Mouse (Mus musculus): Measurements from ENCODE around the gene Rcl1. TPM values are rescaled to one million over a fixed set of nuclear protein-coding genes. Genes with fewer than 3 reads are reported as not detected.

The Rcl1 gene
- polyA plus RNA-seq, 1 experiment from 2014 or later = 51.5 TPM

DNA sequence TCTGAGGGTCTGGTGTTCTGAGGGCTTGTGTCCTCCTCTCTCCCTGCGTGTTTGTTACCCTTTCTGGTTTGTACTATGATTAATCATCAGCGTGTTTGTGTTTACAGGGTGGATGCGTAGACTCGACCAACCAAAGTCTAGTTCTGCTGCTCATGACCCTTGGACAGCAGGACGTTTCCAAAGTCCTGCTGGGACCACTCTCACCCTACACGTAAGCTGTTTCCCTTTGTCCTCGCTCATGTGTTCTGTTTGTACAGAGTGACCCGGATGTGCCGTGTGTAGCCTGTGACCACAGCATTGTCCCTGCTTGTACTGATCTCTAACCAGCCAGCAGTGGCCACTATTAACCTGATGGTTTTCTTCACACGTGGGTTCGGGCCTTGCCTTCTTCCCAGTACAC lies 33.1 kb downstream of the Rcl1 start:
- H3K4me1 ChIP-seq = no peaks in the 10 kb centered on the region
- 82% methylated on average over 11 of the region's 11 CpGs for WGBS
- no peak for ATAC-seq (ENCODE audit: borderline replicate concordance, extremely low read depth, low FRiP score, low TSS enrichment)
- H3K27ac ChIP-seq = no peak overlapping the region
- no peaks in the 10 kb centered on the region for H3K9me3 ChIP-seq
- H3K9ac ChIP-seq = no peak overlapping the region
- 0 out of 2 replicates have a peak, but pooled peaks cover 12% of the 10 kb centered on the region for H3K36me3 ChIP-seq
- H3K4me2 ChIP-seq = no peak overlapping the region
- no peak overlapping the region for H3K4me3 ChIP-seq
- H3K27me3 ChIP-seq = no peaks in the 10 kb centered on the region

DNA sequence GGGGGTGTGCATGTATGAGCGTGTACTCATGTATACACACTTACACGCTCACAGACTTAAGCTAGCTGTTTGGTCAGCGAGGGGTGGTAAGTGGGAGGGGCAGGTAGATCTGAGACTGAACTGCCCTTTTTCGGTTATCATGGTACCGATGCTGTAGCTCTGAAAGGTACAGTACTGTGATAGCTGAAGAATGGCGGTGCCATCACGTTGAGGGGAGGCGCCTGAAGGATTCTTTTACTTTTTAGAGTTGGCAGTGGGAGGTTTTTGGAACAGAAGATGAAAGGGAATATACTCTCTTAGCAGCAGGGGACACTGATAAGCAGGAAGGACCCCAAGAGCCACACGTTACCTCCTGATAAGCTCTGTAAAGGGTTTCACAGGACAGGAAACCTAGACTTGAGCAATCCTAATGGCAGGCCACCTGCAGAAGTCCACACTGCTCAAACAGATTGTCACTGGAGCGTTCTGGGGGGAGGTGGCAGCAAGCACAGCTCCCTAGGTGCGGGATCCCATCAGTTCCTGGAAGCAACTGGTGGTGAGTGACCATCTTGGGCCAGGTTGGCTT lies 34.1 kb downstream of the Rcl1 start:
- WGBS = 78% methylated on average over 11 of the region's 11 CpGs
- H3K36me3 ChIP-seq = 0 out of 2 replicates have a peak, but pooled peaks cover 12% of the 10 kb centered on the region
- no peak overlapping the region for H3K27ac ChIP-seq
- H3K4me2 ChIP-seq = no peak overlapping the region
- H3K9me3 ChIP-seq = no peaks in the 10 kb centered on the region
- no peak overlapping the region for H3K4me3 ChIP-seq
- H3K9ac ChIP-seq = no peak overlapping the region
- no peaks in the 10 kb centered on the region for H3K27me3 ChIP-seq
- no peaks in the 10 kb centered on the region for H3K4me1 ChIP-seq
- no peak for ATAC-seq (ENCODE audit: borderline replicate concordance, extremely low read depth, low FRiP score, low TSS enrichment)

DNA sequence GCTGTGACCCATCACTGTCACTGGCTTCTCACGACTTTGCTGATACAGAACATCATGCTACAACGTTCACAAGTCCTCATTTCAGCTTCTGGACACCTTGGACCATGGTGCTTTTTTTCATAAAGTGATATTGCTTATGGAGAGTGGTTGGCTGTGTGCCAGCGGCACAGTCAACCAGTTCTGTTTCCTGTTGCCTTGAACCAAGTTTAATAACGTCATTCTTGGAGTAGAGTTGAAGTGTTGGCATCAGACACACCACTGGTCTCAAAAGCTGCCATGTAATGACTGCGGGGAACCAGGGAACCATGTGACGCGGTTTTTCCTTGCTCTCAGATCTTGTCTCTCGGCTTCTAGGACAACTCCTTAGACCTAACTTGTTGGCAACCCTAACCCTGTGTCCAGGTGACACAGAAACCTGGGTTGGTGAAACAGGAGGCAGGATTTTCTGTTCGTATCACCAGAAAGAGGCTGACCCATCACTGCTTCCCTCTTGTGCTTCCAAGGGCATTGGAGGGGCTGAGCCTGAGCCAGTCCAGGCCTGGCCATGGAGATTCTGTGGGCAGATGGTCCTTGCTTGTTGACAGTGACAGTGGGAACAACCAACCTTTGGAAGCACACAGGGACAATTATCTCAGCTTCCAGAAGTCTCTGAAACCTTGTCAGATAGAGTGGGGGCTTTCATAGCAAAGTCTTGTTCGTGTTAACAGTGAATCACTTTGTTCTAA lies 37.5 kb downstream of the Rcl1 start:
- H3K4me1 ChIP-seq = no peaks in the 10 kb centered on the region
- no peak overlapping the region for H3K4me3 ChIP-seq
- H3K27me3 ChIP-seq = no peaks in the 10 kb centered on the region
- H3K27ac ChIP-seq = no peak overlapping the region
- H3K9me3 ChIP-seq = no peaks in the 10 kb centered on the region
- H3K36me3 ChIP-seq = peaks cover 18% of the 10 kb centered on the region
- WGBS = 66% methylated on average over 10 of the region's 10 CpGs
- ATAC-seq (ENCODE audit: borderline replicate concordance, extremely low read depth, low FRiP score, low TSS enrichment) = no peak
- no peak overlapping the region for H3K4me2 ChIP-seq
- no peak overlapping the region for H3K9ac ChIP-seq

DNA sequence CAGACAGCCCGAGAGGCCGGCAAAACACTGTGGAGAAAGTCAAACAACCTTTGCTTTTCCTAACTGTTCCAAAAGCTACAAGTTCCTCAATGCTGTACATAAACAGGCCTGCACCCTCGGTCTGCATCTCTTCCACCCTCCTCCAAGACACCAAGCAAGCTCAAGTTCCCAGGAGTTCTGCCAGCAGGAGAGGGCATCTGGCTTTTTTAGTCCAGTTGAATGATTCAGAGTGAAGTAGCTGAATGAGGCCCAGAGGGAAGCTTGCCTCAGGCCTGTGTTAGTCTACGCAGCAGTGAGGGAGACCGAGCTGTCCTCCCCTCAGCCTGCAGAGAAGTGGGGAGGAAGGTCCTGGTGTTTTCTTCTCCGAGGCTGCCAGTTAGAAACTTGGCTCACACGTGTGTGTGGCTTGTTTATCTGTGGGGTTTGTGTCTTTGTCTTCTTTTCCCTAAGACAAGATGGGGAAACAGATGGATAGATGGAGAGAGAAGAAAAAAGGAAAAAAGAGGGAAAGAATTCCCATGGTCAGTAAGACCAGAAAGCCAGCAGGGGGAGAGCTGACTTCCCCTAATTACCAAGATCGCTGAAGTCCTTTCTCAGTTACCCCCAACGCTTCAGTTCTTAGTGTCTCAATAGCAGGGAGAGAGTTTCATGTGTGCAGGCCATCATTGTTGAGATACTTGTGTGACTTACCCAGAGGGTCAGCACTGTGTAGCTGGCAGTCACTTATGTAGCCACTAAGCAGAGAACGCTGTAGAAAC lies 38.7 kb downstream of the Rcl1 start:
- H3K4me3 ChIP-seq = no peak overlapping the region
- H3K9ac ChIP-seq = no peak overlapping the region
- H3K27me3 ChIP-seq = no peaks in the 10 kb centered on the region
- no peak overlapping the region for H3K27ac ChIP-seq
- H3K4me1 ChIP-seq = no peaks in the 10 kb centered on the region
- no peak overlapping the region for H3K4me2 ChIP-seq
- ATAC-seq (ENCODE audit: borderline replicate concordance, extremely low read depth, low FRiP score, low TSS enrichment) = no peak
- 78% methylated on average over 10 of the region's 10 CpGs for whole genome bisulfite sequencing
- no peaks in the 10 kb centered on the region for H3K9me3 ChIP-seq
- H3K36me3 ChIP-seq = peaks cover 24% of the 10 kb centered on the region

DNA sequence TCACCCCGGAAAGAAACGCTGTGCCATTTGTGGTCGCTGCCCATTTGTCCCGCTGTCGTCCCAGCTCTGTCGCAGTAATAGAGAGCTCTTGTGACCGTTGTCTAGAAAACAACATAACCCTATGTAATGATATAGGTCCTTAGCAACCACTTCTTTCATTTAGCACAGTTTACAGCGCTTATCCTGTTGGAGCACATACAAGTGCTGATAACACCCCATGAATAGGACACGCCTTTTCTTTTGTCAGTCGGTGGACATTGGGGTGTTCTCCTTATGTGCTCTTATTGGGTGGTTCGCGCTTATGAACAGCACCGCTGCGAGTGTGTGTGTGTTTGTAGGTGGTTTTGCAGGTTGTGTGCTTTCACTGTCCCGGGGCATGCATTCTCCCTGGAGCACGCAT lies 39.8 kb downstream of the Rcl1 start:
- H3K4me3 ChIP-seq = no peak overlapping the region
- peaks cover 17% of the 10 kb centered on the region for H3K36me3 ChIP-seq
- ATAC-seq (ENCODE audit: borderline replicate concordance, extremely low read depth, low FRiP score, low TSS enrichment) = no peak
- 95% methylated on average over 16 of the region's 16 CpGs for WGBS
- no peaks in the 10 kb centered on the region for H3K9me3 ChIP-seq
- H3K9ac ChIP-seq = no peak overlapping the region
- no peaks in the 10 kb centered on the region for H3K4me1 ChIP-seq
- no peaks in the 10 kb centered on the region for H3K27me3 ChIP-seq
- H3K27ac ChIP-seq = no peak overlapping the region
- no peak overlapping the region for H3K4me2 ChIP-seq

DNA sequence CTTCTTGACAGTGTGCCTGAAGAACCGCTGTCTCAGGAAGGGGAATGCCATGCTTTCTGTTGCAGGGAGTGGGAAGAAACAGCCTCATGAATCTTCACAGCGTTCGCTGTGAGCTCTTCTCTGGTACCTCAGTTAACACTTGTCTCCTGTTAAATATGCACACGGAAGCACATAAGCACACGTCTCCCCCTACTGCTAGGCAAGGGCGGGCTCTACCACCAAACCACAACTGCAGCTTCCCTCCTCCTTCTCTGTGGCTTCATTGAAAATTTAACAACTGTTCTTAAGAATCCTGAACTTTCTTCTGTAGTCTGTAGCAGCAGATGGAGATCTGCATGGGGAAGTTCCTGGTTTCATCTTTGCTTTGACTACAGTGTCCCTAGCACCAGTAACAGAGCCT lies 41.1 kb downstream of the Rcl1 start:
- no peak overlapping the region for H3K27ac ChIP-seq
- no peak overlapping the region for H3K9ac ChIP-seq
- WGBS = 81% methylated on average over 6 of the region's 6 CpGs

DNA sequence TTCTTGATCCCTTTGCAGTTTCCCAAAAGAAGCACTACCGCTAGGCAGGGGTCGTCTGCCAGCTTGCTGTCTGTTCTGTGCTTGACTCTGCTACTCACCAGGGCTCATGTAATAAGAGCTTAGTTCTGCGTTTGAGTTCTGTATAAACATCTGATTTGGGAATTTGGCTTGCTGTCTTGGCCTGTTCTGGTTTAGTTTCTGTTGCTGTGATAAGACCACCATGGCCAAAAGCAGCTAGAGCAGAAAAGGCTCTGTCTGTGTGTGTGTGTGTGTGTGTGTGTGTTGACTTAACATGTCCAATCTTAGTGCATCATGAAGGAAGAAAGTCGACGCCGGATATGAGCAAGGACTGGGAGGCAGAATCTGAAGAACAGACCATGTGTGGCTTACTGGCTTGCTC lies 44.2 kb downstream of the Rcl1 start:
- 74% methylated on average over 6 of the region's 6 CpGs for WGBS
- no peaks in the 10 kb centered on the region for H3K27me3 ChIP-seq
- no peak for ATAC-seq (ENCODE audit: borderline replicate concordance, extremely low read depth, low FRiP score, low TSS enrichment)

More for the DNA sequence above, 41.1 kb downstream of the Rcl1 start:
- ATAC-seq (ENCODE audit: borderline replicate concordance, extremely low read depth, low FRiP score, low TSS enrichment) = no peak
- H3K4me3 ChIP-seq = no peak overlapping the region
- no peaks in the 10 kb centered on the region for H3K4me1 ChIP-seq
- H3K4me2 ChIP-seq = no peak overlapping the region
- no peaks in the 10 kb centered on the region for H3K27me3 ChIP-seq
- no peaks in the 10 kb centered on the region for H3K9me3 ChIP-seq
- peaks cover 12% of the 10 kb centered on the region for H3K36me3 ChIP-seq

DNA sequence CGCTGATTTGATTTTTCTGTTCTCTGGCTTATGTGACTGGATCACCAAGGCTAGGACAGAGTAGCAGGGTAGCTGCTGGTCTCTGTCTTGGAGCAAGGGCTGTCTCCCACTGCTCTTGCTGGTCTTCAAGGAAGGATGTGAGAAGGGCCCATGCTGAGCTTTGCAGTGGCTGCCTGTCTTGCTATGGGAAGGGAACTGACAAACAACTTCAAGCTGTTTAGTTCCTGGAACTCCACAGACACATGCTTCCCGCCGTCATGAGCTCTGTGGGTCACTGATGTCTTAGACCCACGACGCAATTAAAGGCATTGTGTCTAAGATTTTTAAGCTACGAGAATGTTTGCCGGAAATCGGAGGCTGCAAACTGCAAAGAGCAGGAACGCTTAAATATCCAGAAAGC lies 45.6 kb downstream of the Rcl1 start:
- Histone ChIP-seq H3K4me1 (no peaks in the 10 kb centered on the region), H3K27ac (no peak overlapping the region), H3K9ac (no peak overlapping the region), H3K9me3 (no peaks in the 10 kb centered on the region), H3K4me2 (no peak overlapping the region), H3K4me3 (no peak overlapping the region), H3K27me3 (no peaks in the 10 kb centered on the region), H3K36me3 (peaks cover 12% of the 10 kb centered on the region)
- no peak for ATAC-seq (ENCODE audit: borderline replicate concordance, extremely low read depth, low FRiP score, low TSS enrichment)
- WGBS = 69% methylated on average over 9 of the region's 9 CpGs

More for the DNA sequence above, 44.2 kb downstream of the Rcl1 start:
- H3K36me3 ChIP-seq = peaks cover 12% of the 10 kb centered on the region
- no peaks in the 10 kb centered on the region for H3K9me3 ChIP-seq
- H3K4me1 ChIP-seq = no peaks in the 10 kb centered on the region
- no peak overlapping the region for H3K4me3 ChIP-seq
- no peak overlapping the region for H3K4me2 ChIP-seq
- H3K9ac ChIP-seq = no peak overlapping the region
- H3K27ac ChIP-seq = no peak overlapping the region

DNA sequence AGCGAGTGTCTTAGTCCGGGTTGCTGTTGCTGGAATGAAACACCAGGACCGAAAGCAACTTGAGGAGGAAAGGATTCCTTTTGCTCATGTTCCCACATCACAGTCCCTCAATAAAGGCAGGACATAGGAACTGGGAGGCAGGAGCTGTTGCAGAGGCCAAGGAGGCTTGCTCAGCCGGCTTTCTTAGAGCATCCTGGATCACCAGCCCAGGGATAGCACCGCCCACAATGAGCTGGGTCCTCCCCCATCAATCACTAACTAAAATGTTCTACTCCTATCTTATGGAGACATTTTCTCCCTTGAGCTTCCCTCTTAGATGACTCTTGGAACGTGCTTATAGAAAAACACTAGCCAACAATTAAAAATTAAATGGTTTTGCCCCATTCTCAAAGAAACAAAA lies 48.4 kb downstream of the Rcl1 start:
- no peaks in the 10 kb centered on the region for H3K4me1 ChIP-seq
- no peak overlapping the region for H3K27ac ChIP-seq
- no peaks in the 10 kb centered on the region for H3K36me3 ChIP-seq
- no peak for ATAC-seq (ENCODE audit: borderline replicate concordance, extremely low read depth, low FRiP score, low TSS enrichment)
- no peak overlapping the region for H3K4me3 ChIP-seq
- H3K9me3 ChIP-seq = no peaks in the 10 kb centered on the region
- no peaks in the 10 kb centered on the region for H3K27me3 ChIP-seq
- no peak overlapping the region for H3K4me2 ChIP-seq
- 67% methylated on average over 6 of the region's 6 CpGs for WGBS
- H3K9ac ChIP-seq = no peak overlapping the region

DNA sequence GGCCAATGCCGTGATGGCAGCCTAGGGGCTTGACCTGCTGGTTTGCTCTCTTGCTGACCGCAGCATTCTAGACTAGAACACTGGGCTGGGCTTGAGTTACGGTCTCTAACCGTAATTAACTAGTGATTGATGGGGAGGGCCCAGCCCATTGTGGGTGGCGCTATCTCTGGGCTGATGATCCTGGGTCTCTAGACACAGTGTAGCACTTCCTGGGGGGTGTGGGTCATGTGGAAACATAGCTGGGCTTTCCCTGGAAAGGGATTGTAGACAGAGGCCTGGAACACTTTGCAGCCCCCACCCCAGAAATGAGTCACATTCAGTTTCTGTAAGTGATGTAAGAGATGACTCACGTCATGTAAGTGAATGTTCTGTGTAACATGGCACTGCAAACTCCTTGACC lies 48.9 kb downstream of the Rcl1 start:
- H3K36me3 ChIP-seq = no peaks in the 10 kb centered on the region
- 53% methylated on average over 6 of the region's 6 CpGs for WGBS
- H3K9ac ChIP-seq = no peak overlapping the region
- ATAC-seq (ENCODE audit: borderline replicate concordance, extremely low read depth, low FRiP score, low TSS enrichment) = no peak
- no peaks in the 10 kb centered on the region for H3K4me1 ChIP-seq
- no peak overlapping the region for H3K4me3 ChIP-seq
- H3K9me3 ChIP-seq = no peaks in the 10 kb centered on the region
- no peak overlapping the region for H3K27ac ChIP-seq
- H3K27me3 ChIP-seq = no peaks in the 10 kb centered on the region
- H3K4me2 ChIP-seq = no peak overlapping the region

DNA sequence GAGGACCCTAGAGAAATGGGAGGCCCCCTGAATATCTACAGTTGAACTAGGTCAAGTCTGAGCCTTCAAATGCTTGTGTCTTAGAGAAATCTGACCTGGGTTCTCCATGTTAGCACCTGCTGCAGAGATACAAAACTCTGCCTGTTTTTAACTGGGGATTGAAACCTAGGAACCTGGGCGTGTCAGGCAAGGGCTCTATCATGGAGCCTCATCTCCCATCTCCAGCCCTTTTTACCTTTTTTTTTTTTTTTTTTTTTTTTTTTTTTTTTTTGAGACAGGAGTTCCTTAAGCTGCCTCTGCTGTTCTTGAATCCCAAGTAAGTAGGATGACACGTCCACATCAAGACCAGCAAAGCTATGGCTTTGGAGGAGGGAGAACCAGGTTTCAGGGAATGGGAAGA lies 50.3 kb downstream of the Rcl1 start:
- no peaks in the 10 kb centered on the region for H3K36me3 ChIP-seq
- no peaks in the 10 kb centered on the region for H3K27me3 ChIP-seq
- WGBS = 82% methylated on average over 2 of the region's 2 CpGs
- H3K4me2 ChIP-seq = no peak overlapping the region
- no peak overlapping the region for H3K4me3 ChIP-seq
- no peaks in the 10 kb centered on the region for H3K9me3 ChIP-seq
- ATAC-seq (ENCODE audit: borderline replicate concordance, extremely low read depth, low FRiP score, low TSS enrichment) = no peak
- H3K27ac ChIP-seq = no peak overlapping the region
- no peaks in the 10 kb centered on the region for H3K4me1 ChIP-seq
- H3K9ac ChIP-seq = no peak overlapping the region

DNA sequence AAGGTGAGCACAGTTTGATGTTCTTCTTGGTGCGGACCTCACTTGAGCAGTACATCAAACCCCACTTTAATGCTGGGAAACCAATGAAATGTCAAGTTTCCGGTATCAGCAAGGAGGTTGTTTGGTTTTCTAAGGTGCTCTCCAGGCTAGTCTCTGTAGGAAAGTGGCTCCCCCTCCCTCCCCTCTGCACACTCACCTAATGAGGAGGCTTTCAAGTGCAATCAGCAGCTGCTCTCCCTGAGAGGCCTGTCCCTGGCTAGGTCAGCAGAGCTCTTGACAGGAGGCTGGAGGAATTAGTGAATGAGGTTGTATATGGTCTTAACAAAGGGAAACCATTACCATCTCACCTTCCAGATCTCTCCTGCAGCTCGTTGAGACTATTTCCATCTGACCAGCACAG lies 54.4 kb downstream of the Rcl1 start:
- no peak for ATAC-seq (ENCODE audit: borderline replicate concordance, extremely low read depth, low FRiP score, low TSS enrichment)
- no peak overlapping the region for H3K9ac ChIP-seq
- 46% methylated on average over 3 of the region's 3 CpGs for WGBS

More for the DNA sequence above, 54.4 kb downstream of the Rcl1 start:
- H3K4me2 ChIP-seq = no peak overlapping the region
- no peaks in the 10 kb centered on the region for H3K9me3 ChIP-seq
- no peak overlapping the region for H3K27ac ChIP-seq
- no peak overlapping the region for H3K4me3 ChIP-seq
- no peaks in the 10 kb centered on the region for H3K36me3 ChIP-seq
- no peaks in the 10 kb centered on the region for H3K27me3 ChIP-seq
- no peaks in the 10 kb centered on the region for H3K4me1 ChIP-seq

Measured in lung, embryonic 15.5 days (tissue).